Mouse (Mus musculus) T-cell, adult 2 months (primary cell): ENCODE results near the gene Slc9a8.

Experiments used
- DNase-seq: peaks from one replicate; pipeline ENCODE4 v3.0.0; 2022; ENCODE audit warnings: low spot score

Slc9a8 gene

GRCm38 (mm10) chr2:167449331-167450275 lies 28.1 kb downstream of the Slc9a8 start:
- no peak for DNase-seq

- DNase-seq, result no peak
These were observed 29.1 kb downstream of the Slc9a8 start for GRCm38 (mm10) chr2:167450647-167451046.

DNA sequence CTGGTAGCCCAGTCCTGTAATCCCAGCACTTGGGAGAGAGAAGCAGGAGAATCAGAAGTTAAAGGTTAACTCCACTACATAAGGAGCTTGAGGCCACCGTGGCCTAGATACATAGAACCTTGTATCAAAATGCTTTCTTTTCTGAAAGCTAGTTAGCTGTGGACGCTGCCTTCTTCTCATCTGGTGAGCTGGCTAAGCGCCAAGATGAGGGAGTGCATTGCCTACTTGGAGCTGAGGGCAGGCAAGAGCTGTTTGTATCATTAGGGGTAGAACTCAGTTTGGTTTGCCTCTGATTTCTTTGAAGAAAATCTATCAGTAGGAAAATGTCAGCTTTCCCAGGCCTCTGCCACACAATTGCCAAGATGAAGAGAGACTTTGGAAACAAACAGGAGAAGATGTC lies 32.3 kb downstream of the Slc9a8 start:
- DNase-seq, result no peak

DNA sequence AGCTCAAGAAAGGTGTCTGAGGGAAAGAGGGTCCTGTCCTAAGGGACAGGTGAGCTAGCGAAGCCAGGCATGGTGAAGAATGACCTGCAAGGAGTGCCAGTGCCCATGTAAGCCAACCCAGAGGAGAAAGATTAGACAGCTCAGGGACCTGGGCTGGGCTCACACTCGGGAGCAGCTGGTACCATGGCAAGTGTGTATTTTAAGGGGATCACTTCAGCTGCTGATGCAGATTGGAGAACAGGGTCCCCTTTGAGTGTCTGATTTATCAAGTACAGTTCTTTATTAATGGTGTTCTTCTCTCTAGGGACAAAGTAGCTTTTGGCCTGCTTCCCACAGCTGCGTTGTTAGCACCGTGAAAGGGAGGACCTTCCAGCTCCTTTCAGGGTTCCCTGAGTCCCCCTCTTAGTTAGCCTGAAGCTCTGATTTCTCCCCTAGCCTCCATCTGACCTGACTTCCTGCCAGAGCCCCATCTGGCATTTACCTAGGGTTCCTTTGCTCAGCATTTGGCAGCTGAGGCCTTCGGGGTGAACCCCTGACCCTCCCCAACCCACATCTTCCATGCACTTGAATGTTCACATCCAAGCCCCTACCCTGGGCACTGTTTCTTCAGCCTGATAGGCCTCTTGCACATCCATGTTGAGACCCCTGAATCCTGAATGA lies 35.0 kb downstream of the Slc9a8 start:
- DNase-seq, result no peak

- DNase-seq, result no peak
These were observed 35.7 kb downstream of the Slc9a8 start for GRCm38 (mm10) chr2:167457213-167457612.

DNA sequence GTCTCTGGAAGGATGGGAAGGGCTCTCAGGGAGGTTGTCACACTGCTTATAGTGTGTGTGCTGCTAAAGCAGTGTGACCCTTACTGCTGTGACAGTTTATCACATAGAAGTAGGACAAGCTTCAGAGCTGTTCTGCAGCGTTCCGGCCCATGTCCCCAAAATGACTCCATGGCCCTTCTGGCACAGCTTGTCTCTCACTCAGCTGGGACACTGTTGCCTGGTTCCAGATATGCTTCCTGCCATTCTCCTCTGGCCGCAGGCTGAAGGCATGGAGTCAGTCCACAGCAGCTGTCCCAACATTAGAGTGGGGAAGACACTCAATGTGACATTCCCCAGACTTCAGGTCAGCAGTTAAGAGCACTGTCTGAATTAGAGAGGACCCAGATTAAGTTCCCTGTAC lies 37.0 kb downstream of the Slc9a8 start:
- DNase-seq, result no peak

- no peak for DNase-seq
These were observed 37.8 kb downstream of the Slc9a8 start for GRCm38 (mm10) chr2:167459071-167459865.

- no peak for DNase-seq
These were observed 41.4 kb downstream of the Slc9a8 start for GRCm38 (mm10) chr2:167462954-167463353.

DNA sequence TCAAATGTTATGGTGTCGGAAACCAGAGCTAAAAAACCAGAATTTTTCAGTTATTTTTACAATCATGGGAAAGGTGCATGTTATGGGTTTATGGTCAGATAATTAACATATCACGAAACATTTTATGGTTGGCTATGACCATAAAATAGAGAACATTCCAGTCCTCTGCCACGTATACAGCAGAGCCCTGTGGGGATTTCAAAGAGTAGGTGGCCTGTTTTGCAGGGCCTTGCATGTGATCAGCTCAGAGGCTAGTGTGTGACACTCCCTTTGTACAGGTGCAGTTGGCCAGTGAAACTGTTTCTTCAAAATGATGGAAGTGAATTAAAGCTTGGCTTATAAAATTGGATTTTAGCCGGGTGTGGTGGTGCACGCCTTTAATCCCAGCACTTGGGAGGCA lies 42.3 kb downstream of the Slc9a8 start:
- no peak for DNase-seq

DNA sequence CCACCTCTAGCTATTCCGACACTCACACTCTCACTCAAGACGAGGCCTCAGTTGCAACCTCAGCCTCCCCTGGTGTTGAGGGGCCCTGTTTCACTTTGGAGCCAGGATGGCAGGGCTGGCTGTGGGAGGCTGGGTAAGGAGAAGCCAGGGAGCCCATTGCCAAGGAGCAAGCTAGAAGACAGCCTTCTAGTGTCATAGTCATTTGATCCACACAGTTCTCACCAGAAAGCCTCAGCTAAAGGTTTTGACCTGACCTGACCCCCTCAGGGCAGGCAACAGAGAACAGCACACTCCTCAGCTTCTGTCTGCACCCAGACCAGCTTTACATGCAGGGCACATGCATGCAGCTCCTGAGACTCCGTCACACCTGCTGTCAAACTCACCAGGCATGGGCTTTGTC lies 44.4 kb downstream of the Slc9a8 start:
- DNase-seq, result no peak

DNA sequence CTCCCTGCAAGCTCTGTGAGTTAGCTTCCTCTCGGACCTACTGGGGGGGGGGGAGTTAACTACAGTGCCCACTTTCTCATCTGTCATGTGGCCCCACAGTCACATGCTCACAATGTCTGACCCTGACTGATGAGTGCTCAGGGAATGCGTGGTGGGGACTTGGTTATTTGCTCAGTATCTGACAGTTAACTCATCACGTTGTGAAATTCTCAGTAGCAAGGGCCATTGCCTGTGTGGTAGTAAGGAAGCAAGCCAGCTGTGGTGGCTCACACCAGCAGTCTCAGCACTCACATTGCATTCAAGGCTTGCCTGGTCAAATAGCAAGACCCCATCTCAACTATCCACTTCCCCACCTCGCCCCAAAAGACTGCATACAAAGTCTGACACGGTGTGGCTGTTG lies 45.7 kb downstream of the Slc9a8 start:
- no peak for DNase-seq

DNA sequence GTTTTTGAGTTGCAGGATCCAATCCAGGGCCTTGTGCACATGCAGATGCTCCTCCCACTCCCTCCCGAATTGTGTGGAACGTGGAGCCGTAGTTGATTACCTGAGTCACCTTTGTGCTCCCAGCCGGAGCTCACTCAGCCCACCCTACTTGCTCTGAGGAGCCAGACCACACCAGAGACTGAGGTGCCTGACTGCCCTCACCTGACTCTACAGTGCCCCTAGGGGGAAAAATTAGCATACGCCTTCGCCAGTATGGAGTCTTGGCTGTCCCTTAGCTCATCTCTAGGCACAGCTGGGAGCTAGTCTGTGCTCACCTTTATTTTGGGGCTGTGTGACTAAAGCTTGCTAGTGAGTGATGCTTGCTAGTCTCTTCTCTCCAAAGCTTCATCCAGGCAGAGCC lies 46.9 kb downstream of the Slc9a8 start:
- DNase-seq, result no peak

DNA sequence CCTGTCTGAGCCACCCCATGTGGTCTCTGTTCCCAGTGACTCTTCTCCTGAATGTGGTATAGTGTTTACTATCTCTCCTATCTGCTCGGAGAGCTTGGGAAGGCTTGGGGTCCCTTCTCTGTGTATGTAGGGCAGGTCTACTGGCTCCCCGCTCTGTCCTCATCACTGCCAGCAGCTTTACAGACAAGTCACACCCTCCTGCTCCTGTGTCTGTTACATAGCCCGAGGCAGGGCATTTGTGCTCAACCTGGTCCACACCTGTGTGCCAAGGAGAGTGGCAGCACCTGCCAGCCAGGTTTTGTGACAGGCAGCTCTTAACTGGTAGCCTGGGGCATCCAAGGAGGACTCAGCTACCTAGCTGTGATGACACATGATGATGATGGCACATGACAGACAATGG lies 49.1 kb downstream of the Slc9a8 start:
- DNase-seq, result no peak

DNA sequence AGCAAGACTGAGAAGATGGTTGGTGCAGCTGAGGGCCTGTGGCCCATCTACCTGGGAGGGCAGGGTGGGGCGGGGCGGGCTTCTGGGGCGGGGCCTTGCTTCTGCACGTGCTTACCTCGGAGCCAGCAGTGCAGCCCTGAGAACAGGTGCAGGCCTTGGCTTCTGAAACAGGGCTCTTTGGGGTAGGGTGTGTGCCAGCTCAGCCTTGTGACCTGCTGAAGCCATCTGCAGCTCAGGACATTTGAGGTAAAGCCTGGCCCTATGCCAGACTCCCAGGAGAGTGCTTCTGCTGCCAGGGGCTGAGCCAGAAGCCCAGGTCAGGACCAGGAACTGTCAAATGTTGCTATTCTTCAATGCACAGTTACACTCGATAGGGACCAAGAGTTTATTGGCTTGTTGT lies 50.1 kb downstream of the Slc9a8 start:
- no peak for DNase-seq

DNA sequence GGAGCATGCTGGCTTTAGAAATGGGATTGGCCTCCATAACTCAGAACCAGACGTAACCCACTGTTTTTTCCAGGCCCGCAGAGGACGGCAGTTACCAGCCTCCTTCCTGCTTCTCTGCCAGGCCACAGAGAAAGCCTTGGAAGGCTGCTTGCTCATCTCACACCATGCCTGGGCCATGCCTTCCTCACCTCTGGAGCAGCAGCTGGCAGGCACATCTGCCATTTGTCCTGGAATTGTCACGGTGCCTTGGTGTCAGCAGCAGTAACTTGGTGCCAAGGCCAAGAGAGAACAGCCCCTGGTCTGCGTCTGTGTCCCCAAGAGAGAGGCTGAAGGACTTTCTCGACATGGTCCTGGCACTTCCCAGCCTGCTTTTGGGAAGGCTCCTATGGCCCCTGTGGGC lies 52.7 kb downstream of the Slc9a8 start:
- DNase-seq, result no peak

DNA sequence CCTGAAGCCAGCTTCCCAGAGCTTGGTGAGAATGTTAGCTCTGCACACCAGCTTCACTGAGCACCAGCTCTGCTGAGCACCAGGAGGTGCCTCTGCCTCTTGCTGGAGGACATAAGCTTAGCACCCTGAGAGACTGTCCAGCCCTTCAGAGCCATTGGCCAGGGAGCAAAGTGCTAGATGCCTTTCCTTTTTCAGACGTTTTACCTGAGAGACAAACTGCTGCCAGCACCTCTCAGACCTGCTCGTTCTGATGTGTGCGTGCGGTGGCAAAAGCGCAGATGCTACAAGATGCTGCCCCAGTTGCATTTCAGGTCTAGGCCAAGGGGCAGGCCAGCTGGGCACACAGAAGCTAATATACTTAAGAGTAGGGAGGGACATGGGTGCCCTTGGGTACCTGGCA lies 54.1 kb downstream of the Slc9a8 start:
- DNase-seq, result no peak

DNA sequence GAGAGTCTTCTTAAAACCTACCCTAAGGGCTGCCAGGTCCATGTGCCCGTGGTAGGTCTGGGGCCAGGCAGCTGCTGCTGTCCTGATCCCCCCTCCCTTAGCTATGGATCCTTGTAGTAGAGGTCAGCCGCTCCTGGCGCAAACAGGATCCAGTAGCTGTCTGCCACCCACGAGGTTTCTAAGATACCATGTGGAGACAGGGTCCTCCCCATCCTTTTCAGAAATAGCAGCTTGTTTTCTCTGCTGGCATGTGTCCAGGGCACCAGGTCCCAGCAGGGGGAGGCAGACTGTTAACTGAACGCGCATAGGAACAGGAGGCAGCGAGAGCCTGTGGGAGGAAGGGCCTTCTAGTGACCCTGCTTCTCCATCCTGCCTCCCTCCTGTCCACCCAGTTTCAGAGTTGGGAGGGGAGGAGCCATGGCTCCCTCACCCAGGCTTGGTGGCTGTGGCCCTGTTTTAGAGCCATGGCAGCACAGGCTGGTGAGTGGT lies 54.7 kb downstream of the Slc9a8 start:
- DNase-seq, result no peak

DNA sequence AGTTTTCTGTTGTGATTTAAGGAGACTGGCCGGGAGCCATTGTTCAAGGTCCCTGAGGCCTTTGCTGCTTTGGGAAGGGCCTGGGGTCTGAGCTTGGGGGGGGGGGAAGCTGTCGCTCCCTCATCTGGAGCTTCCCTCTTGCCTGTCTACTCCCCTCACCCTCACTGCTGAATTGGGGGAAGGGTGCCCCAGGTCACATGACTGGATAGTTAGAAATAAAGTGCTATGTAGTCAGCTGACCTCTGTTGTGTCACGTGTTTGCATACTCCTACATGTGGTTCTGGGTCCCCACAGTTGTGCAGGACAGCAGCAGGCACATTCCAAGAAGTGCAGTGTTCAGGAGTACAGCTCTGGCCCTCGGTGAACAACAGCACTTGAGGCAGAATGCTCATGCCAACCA lies 55.2 kb downstream of the Slc9a8 start:
- no peak for DNase-seq

DNA sequence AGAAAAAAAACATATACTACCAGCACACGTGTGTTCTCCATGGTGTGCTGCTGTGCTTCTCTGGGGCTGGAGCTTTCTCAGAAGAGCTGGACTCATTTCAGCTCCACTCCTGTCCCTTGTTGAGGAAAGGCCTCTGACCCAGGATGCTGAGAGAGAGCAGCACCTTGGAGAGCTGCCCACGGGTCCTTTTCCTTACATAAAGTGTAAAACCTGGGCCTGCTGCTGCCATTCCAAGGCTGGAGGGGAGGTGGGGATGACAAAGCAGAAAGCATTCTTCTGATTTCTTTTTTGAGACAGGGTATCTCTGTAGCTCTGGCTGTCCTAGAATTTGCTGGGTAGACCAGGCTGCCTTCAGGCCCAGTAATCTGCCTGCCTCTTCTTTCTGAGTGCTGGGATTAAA lies 56.6 kb downstream of the Slc9a8 start:
- DNase-seq, result no peak

GRCm38 (mm10) chr2:167479501-167479900 lies 58.0 kb downstream of the Slc9a8 start:
- DNase-seq, result no peak

- no peak for DNase-seq
These were observed 61.2 kb downstream of the Slc9a8 start for GRCm38 (mm10) chr2:167482681-167483080.

DNA sequence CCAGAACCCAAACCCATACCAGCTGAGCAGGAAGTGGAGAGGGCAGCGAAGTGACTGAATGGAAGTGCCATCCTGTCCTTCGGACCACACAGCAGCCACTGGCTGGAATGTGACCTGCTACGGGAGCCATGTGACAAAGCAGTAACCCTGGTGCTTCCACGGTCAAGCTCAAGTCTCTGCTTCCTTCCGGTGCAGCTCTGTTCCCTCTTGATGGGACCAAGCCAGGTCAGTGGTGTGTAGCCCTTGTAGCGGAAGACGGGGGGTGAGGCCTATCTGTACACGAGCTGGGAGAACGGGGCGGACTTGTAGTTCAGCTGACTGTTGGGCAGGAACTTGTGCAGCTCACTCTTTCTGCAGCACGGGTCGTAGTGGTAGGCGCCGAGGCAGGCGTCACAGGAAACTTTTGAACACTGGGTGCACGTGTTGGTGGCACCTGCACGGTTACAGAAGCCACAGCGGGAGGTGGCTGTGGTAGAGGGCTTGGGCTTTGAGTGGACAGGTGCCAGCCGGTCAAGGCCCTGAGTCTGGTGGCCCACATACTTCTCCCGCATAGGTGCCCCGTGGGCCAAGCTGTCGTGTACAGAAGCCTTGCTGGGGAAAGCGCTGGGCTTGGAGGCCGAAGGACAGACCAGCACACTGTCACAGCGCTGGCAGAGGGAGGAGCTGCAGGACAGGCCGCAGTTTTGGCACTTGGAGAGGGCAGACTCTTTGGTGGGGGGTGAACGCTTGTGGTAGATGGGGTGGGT lies 61.7 kb downstream of the Slc9a8 start:
- no peak for DNase-seq
